In genomic region chr17:90501023-90501675, GRCm38 (mm10) we compare ENCODE assay signal across 8 mouse cellular contexts.
DNase-seq lines count a peak whose midpoint lies in the region; ATAC-seq and TF ChIP-seq lines count a peak whose summit lies in the region.

No protein-coding gene starts in this region.

- WGBS in cerebellum, adult 2 months, result 55% methylated on average over 6 of the region's 6 CpGs
- 50% methylated on average over 6 of the region's 6 CpGs for WGBS in lung, postnatal 0 days

- H3K27ac ChIP-seq in ES-Bruce4 (ENCODE audit: insufficient read depth, low read length), result no peak overlapping the region
- H3K27ac ChIP-seq in cerebellum, adult 2 months (ENCODE audit: insufficient read depth, low read length), result no peak overlapping the region
- H3K27ac ChIP-seq in lung, postnatal 0 days (ENCODE audit: low read length), result no peak overlapping the region

- no peaks in the 10 kb centered on the region for H3K4me1 ChIP-seq in ES-Bruce4 (ENCODE audit: control insufficient read depth, insufficient read depth, low read length)
- H3K4me1 ChIP-seq in cerebellum, adult 2 months (ENCODE audit: control insufficient read depth, insufficient read depth, low read length), result peaks cover 2% of the 10 kb centered on the region; the same call in 1 of the 2 replicates
- H3K4me1 ChIP-seq in lung, postnatal 0 days (ENCODE audit: insufficient read depth, low read depth, low read length), result no peaks in the 10 kb centered on the region

- no peaks in the 10 kb centered on the region for H3K36me3 ChIP-seq in ES-Bruce4 (ENCODE audit: control insufficient read depth, insufficient read depth, low read length, poor library complexity, severe bottlenecking)
- H3K36me3 ChIP-seq in lung, postnatal 0 days (ENCODE audit: insufficient read depth, low read length), result no peaks in the 10 kb centered on the region

- no peak for ATAC-seq in CD4-positive, CD25-positive, alpha-beta regulatory T cell, adult 4 months
- no peak for ATAC-seq in lung, postnatal 0 days

- TF ChIP-seq POLR2A in ES-Bruce4 (IDR thresholded peaks at IDR 0.05; ENCODE audit: insufficient read depth, low read length), result no peak
- TF ChIP-seq POLR2A in cerebellum, adult 2 months (IDR thresholded peaks at IDR 0.05; ENCODE audit: borderline replicate concordance, insufficient read depth, low read length), result no peak

- peak; percentile 2 for TF ChIP-seq CTCF in ES-Bruce4 (IDR thresholded peaks at IDR 0.05; ENCODE audit: low read depth, low read length)
- peak; percentile 28; the same call in 1 of the 2 replicates for TF ChIP-seq CTCF in cerebellum, adult 2 months (IDR thresholded peaks at IDR 0.05; ENCODE audit: borderline replicate concordance, insufficient read depth, low read depth, low read length)
- TF ChIP-seq CTCF in lung, postnatal 0 days (IDR thresholded peaks at IDR 0.05), result peak; percentile 78

- no peak overlapping the region for H3K9ac ChIP-seq in ES-Bruce4 (ENCODE audit: low read depth, poor library complexity, severe bottlenecking)
- no peak overlapping the region for H3K9ac ChIP-seq in lung, postnatal 0 days (replicated peaks; ENCODE audit: low read depth)

- no peak overlapping the region for H3K4me3 ChIP-seq in ES-Bruce4 (ENCODE audit: low read depth, low read length)
- no peak overlapping the region for H3K4me3 ChIP-seq in cerebellum, adult 2 months (replicated peaks; ENCODE audit: insufficient read depth, low read depth, low read length)
- H3K4me3 ChIP-seq in lung, postnatal 0 days (ENCODE audit: low read depth, low read length), result no peak overlapping the region

- no peaks in the 10 kb centered on the region for H3K9me3 ChIP-seq in ES-Bruce4 (replicated peaks; ENCODE audit: control insufficient read depth, insufficient read depth, low read length, poor library complexity, severe bottlenecking)
- no peaks in the 10 kb centered on the region for H3K9me3 ChIP-seq in lung, postnatal 0 days (ENCODE audit: low read length)

- DNase-seq in CD4-positive, CD25-positive, alpha-beta regulatory T cell, adult 2 months (ENCODE audit: low read depth, low spot score), result peak; percentile 24
- DNase-seq in cerebellum, adult 2 months, result peak; percentile 72 to 77
- peak; percentile 54 for DNase-seq in forelimb bud, embryonic 11.5 days (ENCODE audit: low read depth, low spot score)
- peak; percentile 37 to 74 for DNase-seq in kidney, postnatal 36 days
- DNase-seq in lung, postnatal 0 days (ENCODE audit: low spot score), result peak; percentile 35
- DNase-seq in retina, postnatal 1 day, result peak; percentile 71

- H3K4me2 ChIP-seq in lung, postnatal 0 days (replicated peaks; ENCODE audit: low read depth, low read length), result no peak overlapping the region

- H3K27me3 ChIP-seq in ES-Bruce4 (ENCODE audit: control insufficient read depth, insufficient read depth, low read length, poor library complexity, severe bottlenecking), result no peaks in the 10 kb centered on the region
- H3K27me3 ChIP-seq in cerebellum, adult 2 months (ENCODE audit: control insufficient read depth, insufficient read depth, low read length), result no peaks in the 10 kb centered on the region
- no peaks in the 10 kb centered on the region for H3K27me3 ChIP-seq in lung, postnatal 0 days (replicated peaks; ENCODE audit: insufficient read depth, low read length)

- no peak for TF ChIP-seq EP300 in ES-Bruce4 (IDR thresholded peaks at IDR 0.05; ENCODE audit: insufficient read depth, low read depth, low read length)
- no peak for TF ChIP-seq EP300 in lung, postnatal 0 days (IDR thresholded peaks at IDR 0.05)

Comparison
In these comparisons a context has a peak if more than half of its experiments do, and no peak if none do; other contexts are left out.
1. DNase-seq: peak in every context shown above with its lines; median percentile 74 in cerebellum, adult 2 months; 71 in retina, postnatal 1 day; 56 in kidney, postnatal 36 days; 54 in forelimb bud, embryonic 11.5 days; 35 in lung, postnatal 0 days; 24 in CD4-positive, CD25-positive, alpha-beta regulatory T cell, adult 2 months.
2. CTCF ChIP-seq: peak in every context shown above with its lines; median percentile 78 in lung, postnatal 0 days; 28 in cerebellum, adult 2 months; 2 in ES-Bruce4.